In genomic region chr15:96665889-96666288, GRCm38 (mm10) we compare ENCODE assay signal across 1 mouse cellular context.
TF ChIP-seq lines count a peak whose summit lies in the region.

No protein-coding gene starts in this region.

TF ChIP-seq in CH12.LX, 34 proteins besides CTCF, POLR2A, EP300 and RAD21 (continued from another document):
- TF ChIP-seq USF2 (conservative IDR thresholded peaks at IDR 0.05; ENCODE audit: low read depth, low read length) (no peak), SMC3 (IDR thresholded peaks at IDR 0.05; ENCODE audit: low read depth, low read length) (peak; percentile 93)
